Mouse (Mus musculus): ENCODE data around the gene Szt2. TPM values are rescaled to one million over a fixed set of nuclear protein-coding genes. Genes with fewer than 3 reads are reported as not detected.

Szt2 gene
- 10 to 100 TPM; 10.1 to 11.1 TPM for total RNA-seq (2021)
- polyA plus RNA-seq (2012; rRNA removed), result 15.3 and 15.5 TPM in 2 replicates
- long read RNA-seq, partial matches to known transcripts, result 1 of 2 reads
- long read RNA-seq, other reads (novel, unspliced or antisense), result 1 of 2 reads

DNA sequence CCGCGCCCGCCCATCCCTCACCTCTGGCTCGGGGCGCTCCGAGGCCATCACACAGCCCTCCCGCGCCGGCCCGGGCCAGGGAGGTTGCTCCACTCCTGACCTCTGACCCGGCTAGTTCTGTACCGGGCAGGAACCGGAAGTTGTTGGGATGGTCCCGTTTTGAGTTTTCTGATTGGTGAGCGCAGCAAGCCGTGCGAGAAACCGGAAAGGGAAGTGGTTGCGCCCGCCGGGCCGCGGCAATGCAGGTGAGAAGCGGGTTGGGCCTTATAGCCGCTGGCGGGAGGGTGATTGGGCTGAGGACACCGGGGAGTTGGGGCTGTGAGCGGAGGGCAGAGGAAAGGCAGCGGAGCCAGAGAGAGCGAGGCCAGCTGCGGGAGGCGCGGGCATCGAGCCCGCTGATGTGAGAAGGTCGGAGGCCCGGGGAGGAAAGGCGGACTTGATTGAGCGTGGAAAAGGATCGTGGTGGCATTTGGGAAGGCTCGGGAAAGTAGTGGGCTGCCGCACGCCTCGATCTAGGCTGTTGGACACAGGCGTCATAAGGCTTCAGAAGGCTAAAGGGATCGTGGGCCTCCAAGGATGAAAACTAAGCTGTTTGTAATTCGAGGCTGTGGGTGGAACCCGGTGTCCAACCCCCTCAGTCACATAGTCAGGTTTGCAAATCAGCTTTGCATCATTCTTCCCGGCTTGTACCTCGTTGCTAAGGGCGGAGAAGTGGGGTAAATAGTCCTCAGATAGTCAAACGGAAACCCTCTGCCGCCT is at the start of gene Szt2, which contains the start of gene Med8:
Szt2 (minus strand) TSS at position 132 of the 759 bp plus-strand sequence.
Med8 (plus strand) TSS at position 196 of the 759 bp plus-strand sequence.
- intact Hi-C loops (cut with DNase I), result loop anchor here (1.0 to 2.0 kb wide), 2 partner anchors 19 to 107 kb away; partner anchors contain the start of gene Elovl1
- DNase-seq, result peak; percentile 90 to 94
- no peaks in the 10 kb centered on the region for H3K27me3 ChIP-seq (ENCODE audit: control insufficient read depth, insufficient read depth, low read length)
- peak within 1 kb of the TSS; percentile 70 for H3K4me3 ChIP-seq
- TF ChIP-seq POLR2A (IDR thresholded peaks at IDR 0.05; ENCODE audit: insufficient read depth, low read depth, low read length) (peak; percentile 68), CTCF (IDR thresholded peaks at IDR 0.05) (no peak), EP300 (IDR thresholded peaks at IDR 0.05; ENCODE audit: insufficient read depth, low read depth, low read length) (0 out of 2 replicates have a peak, but pooled peaks have one; percentile 34)
- H3K79me2 ChIP-seq (replicated peaks; ENCODE audit: control insufficient read depth, insufficient read depth, low read length), result no peaks in the 10 kb centered on the region
- WGBS, result under 1% methylated on average over 53 of the region's 53 CpGs
- peak within 1 kb of the TSS; percentile 89 for H3K9ac ChIP-seq (ENCODE audit: low read depth, low read length)
- no peaks in the 10 kb centered on the region; the same call in 1 of the 2 replicates for H3K36me3 ChIP-seq (ENCODE audit: control insufficient read depth, insufficient read depth, low read length)
- peak within 1 kb of the TSS; percentile 82 for H3K27ac ChIP-seq
- peaks cover 5% of the 10 kb centered on the region for H3K4me1 ChIP-seq (ENCODE audit: control insufficient read depth, insufficient read depth, low read length)

DNA sequence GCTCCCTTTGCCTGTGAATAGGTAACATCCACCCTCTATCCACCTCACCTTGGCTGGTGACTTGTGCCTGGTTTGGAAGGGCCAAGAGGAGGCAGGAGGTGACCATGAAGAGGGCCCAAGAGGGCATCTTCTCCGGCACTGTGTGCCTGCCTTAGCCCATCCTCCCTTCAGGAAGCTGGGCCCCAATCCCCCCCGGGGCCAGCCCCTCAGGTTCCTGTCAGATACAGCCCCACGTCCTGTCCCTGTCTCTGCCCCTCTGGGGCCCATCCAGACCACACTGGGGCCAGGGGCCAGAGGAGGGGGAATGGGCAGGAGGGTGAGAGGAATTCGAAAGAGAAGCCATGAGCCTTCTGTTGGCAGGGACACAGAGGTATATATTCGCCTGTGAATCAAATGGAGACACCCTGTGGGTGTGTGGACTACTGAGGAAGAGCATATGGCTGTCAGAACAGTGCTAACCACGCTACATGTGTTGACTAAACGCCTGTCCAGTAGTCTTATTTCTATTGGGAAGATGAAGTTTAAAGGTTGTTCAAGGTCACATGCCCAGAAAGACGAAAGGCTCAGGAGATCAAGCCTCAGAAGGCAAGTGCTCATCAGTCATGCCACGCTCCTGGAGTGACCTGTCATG is 48.4 kb upstream of the Szt2 start, which contains the start of gene Mpl:
Mpl (minus strand) TSS at position 169 of the 631 bp plus-strand sequence.
- TF ChIP-seq EP300 (IDR thresholded peaks at IDR 0.05; ENCODE audit: insufficient read depth, low read depth, low read length) (no peak), CTCF (IDR thresholded peaks at IDR 0.05) (no peak)
- no peaks in the 10 kb centered on the region for H3K79me2 ChIP-seq (replicated peaks; ENCODE audit: control insufficient read depth, insufficient read depth, low read length)
- no peak for DNase-seq
- no peak within 1 kb of the TSS for H3K27ac ChIP-seq
- no peaks in the 10 kb centered on the region for H3K27me3 ChIP-seq (ENCODE audit: control insufficient read depth, insufficient read depth, low read length)
- no peak within 1 kb of the TSS for H3K4me3 ChIP-seq
- WGBS, result 61% methylated on average over 9 of the region's 9 CpGs
- no peaks in the 10 kb centered on the region for H3K4me1 ChIP-seq (ENCODE audit: control insufficient read depth, insufficient read depth, low read length)
- intact Hi-C loops (cut with DNase I), result no loop called here
- H3K36me3 ChIP-seq (ENCODE audit: control insufficient read depth, insufficient read depth, low read length), result no peaks in the 10 kb centered on the region
- H3K9ac ChIP-seq (ENCODE audit: low read depth, low read length), result no peak within 1 kb of the TSS

DNA sequence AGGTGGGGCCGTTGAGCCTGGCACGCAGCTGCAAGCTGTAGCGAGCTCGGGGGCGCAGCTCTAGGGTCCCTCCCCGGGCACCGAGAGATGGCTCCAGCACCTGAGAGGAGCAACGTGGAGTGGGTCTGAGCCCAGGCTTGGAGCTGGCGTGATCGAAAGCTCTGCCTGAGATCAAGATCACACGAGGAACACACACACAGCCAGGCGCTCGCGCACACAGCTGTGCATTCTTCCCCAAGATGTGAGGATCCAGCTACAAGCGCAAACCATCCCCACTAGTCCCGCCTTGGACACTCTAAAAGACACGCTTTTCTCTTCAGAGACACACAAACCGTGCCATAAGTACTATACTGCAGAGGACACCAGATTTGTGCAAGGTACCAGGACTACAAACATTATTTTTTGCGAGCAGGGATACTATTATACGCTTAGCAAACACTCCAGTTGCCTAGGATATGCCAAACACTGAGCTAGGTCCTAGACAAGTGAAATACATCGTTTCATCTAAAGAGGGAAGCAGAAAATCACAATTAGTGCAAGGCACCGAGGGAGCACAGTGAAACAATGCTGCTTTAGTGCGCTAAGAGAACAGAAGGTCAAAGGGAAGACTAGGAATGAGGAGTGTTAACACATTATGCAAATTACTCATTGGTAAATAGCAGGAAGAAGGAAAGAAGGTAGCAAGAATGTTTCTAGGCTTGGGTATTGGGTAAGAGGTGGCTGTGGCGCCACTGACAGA is 37.5 kb upstream of the Szt2 start:
- Histone ChIP-seq H3K27me3 (ENCODE audit: control insufficient read depth, insufficient read depth, low read length) (no peaks in the 10 kb centered on the region), H3K27ac (peak overlapping the region; percentile 62), H3K36me3 (ENCODE audit: control insufficient read depth, insufficient read depth, low read length) (no peaks in the 10 kb centered on the region), H3K4me1 (ENCODE audit: control insufficient read depth, insufficient read depth, low read length) (peaks cover 3% of the 10 kb centered on the region), H3K4me3 (peak overlapping the region; percentile 48), H3K79me2 (replicated peaks; ENCODE audit: control insufficient read depth, insufficient read depth, low read length) (no peaks in the 10 kb centered on the region), H3K9ac (ENCODE audit: low read depth, low read length) (peak overlapping the region; percentile 52)
- TF ChIP-seq CTCF (IDR thresholded peaks at IDR 0.05), result no peak
- no peak for TF ChIP-seq POLR2A (IDR thresholded peaks at IDR 0.05; ENCODE audit: insufficient read depth, low read depth, low read length)
- no peak for TF ChIP-seq EP300 (IDR thresholded peaks at IDR 0.05; ENCODE audit: insufficient read depth, low read depth, low read length)
- intact Hi-C loops (cut with DNase I), result loop anchor here (2.0 to 5.0 kb wide), 3 partner anchors 41 to 121 kb away; no protein-coding TSS in a partner anchor
- WGBS, result 43% methylated on average over 24 of the region's 24 CpGs
- DNase-seq, result no peak

DNA sequence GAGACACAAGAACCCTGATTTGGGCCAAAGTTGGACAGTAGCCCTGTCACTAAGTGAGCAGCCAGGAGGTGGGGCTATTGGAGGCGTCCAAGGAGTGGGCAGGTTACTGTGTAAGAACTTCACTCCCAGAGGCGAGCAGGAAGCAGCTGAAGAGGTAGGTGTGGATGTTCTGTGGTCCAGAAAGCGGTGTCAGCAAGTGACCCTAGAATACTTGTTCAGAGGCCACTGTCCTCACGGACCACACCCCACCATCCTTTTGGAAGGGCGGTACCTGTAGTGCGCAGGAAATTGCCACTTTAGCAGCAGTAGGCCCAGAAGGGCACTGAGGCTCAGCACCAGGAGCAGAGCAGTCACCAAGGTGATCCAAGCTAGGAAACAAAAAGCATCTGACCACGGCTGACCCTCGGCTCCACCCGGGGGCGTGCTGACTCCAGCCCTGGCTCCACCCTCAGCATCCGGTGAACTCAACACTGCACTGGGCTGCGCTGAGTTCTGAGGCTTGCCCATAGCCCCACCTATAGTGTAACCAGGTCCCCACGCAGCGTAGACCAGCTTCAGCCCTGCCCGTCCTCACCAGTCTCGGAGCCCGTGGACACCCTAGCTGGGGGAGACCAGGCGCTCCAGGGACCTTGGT is 36.8 kb upstream of the Szt2 start:
- Histone ChIP-seq H3K27me3 (ENCODE audit: control insufficient read depth, insufficient read depth, low read length) (no peaks in the 10 kb centered on the region), H3K9ac (ENCODE audit: low read depth, low read length) (peak overlapping the region; percentile 52), H3K36me3 (ENCODE audit: control insufficient read depth, insufficient read depth, low read length) (no peaks in the 10 kb centered on the region), H3K4me3 (peak overlapping the region; percentile 48), H3K4me1 (ENCODE audit: control insufficient read depth, insufficient read depth, low read length) (peaks cover 3% of the 10 kb centered on the region), H3K27ac (peak overlapping the region; percentile 62), H3K79me2 (replicated peaks; ENCODE audit: control insufficient read depth, insufficient read depth, low read length) (no peaks in the 10 kb centered on the region)
- DNase-seq, result peak; percentile 72 to 75
- WGBS, result 23% methylated on average over 18 of the region's 18 CpGs
- intact Hi-C loops (cut with DNase I), result loop anchor here (2.0 to 5.0 kb wide), 3 partner anchors 41 to 121 kb away; no protein-coding TSS in a partner anchor
- TF ChIP-seq POLR2A (IDR thresholded peaks at IDR 0.05; ENCODE audit: insufficient read depth, low read depth, low read length) (peak; percentile 52), EP300 (IDR thresholded peaks at IDR 0.05; ENCODE audit: insufficient read depth, low read depth, low read length) (0 out of 2 replicates have a peak, but pooled peaks have one; percentile 57), CTCF (IDR thresholded peaks at IDR 0.05) (peak; percentile 40)

DNA sequence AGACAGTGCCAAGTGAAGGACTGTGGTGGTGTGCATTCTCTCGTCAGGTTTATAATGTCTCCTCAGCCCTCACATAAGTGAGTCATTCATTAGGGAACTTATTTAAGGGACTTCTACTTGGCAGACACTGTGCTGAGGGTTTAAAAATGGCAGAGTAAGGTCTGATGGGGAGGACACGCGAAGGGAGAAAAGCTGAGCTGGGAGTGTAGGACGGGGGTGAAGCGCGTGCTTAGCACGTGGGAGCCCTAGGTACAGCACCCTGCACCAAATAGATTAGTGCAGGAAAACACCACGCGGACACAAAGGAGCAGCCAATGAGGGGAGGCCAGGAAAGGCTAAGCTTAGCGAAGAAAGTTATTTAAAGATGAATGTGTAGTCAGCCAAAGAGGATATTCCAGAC is 36.0 kb upstream of the Szt2 start:
- DNase-seq, result no peak
- no peaks in the 10 kb centered on the region for H3K36me3 ChIP-seq (ENCODE audit: control insufficient read depth, insufficient read depth, low read length)
- no peaks in the 10 kb centered on the region for H3K27me3 ChIP-seq (ENCODE audit: control insufficient read depth, insufficient read depth, low read length)
- TF ChIP-seq POLR2A (IDR thresholded peaks at IDR 0.05; ENCODE audit: insufficient read depth, low read depth, low read length), result no peak
- TF ChIP-seq EP300 (IDR thresholded peaks at IDR 0.05; ENCODE audit: insufficient read depth, low read depth, low read length), result no peak
- no peak for TF ChIP-seq CTCF (IDR thresholded peaks at IDR 0.05)
- H3K9ac ChIP-seq (ENCODE audit: low read depth, low read length), result no peak overlapping the region
- H3K79me2 ChIP-seq (replicated peaks; ENCODE audit: control insufficient read depth, insufficient read depth, low read length), result no peaks in the 10 kb centered on the region
- 46% methylated on average over 10 of the region's 10 CpGs for WGBS
- H3K4me1 ChIP-seq (ENCODE audit: control insufficient read depth, insufficient read depth, low read length), result peaks cover 3% of the 10 kb centered on the region
- no peak overlapping the region for H3K27ac ChIP-seq
- H3K4me3 ChIP-seq, result no peak overlapping the region
- intact Hi-C loops (cut with DNase I), result loop anchor here (5.0 kb wide), 2 partner anchors 42 to 122 kb away; no protein-coding TSS in a partner anchor
